Mouse (Mus musculus) liver (tissue): ENCODE measurements around the gene Adamts17.

ENCODE experiments used
- DNase-seq: peaks from one replicate; pipeline ENCODE4 v3.0.0-alpha.2; 2020; ENCODE audit warnings: mixed read lengths

Gene Adamts17

DNA sequence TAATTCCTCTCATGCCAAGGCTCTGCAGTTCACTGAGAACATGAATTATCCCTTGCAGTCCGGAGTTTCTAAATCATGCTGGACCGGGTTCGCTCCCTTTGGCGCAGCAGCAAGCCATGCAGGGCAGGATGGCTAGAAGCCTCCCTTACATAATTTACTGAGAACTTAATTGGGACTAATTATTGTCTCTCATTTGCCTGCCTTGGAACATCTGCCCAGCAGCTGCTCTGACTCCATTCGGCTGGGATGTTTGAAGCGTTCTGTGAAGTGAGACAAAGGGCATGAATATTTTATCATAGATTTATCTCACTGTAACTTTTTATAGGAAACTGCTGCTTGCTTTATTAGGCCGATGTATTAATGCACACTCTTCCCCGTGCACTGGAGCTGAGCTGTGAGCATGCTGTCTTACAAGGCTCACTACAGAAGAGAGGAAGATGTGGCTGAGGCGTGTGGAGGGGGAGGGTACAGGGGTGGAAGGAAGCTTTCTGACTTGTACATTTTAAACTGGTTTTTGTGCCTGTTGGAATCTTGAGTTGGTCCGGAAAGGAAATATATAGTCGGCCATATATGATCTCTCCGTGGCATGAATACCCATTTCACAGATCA, 271.1 kb downstream of the Adamts17 start:
- no peak for DNase-seq

DNA sequence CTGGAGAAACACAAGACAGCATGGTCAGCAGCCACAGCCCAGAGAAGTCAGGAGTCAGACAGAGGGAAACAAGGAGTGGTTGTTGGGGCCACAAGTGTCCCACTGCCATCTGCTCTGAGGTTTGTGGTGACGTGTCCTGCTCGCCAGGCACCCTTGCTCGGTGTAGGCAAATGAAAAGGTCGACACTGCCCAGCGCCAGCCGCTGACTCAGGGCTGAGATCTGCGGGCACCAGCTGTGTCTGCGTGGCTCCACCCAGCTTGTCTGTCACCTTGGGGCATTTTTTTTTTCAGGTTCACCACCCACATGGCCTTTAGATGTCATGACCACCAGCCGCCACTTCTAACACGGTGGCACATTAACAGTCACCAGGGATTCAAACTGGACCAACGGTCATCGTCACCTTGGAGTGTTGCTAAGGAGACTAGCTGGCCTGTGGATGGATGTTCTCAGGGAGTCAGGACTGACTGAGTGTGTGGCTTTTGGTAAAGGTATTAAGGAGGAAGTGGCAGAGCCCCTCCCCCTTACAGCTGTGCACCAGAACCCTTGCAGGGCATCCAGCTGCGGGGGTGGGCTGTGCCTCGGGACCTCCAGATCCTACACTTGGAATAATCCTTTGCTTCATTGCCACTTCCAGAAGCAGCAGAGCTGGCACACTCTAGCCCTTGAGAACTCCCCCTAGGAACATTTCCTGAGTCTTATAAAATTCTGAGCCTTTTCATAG, 273.1 kb downstream of the Adamts17 start:
- no peak for DNase-seq

DNA sequence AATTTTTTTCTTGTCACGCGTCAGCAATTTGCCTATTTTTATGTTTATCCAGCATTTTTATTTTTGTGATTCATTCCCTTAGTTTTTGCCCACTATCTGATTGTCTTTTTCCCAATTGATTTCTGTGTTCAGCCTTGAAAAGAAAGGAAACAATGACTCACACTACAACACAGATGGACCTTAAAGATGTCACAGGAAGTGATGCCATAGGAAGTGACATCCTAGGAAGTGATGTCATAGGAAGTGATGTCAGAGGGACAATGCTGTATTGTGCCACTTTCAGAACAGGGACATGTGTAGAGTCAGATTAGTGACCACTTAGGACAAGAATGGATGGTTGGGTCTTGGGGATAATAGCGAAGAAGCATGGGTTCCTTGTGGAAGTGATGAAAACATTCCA, 274.5 kb downstream of the Adamts17 start:
- no peak for DNase-seq

DNA sequence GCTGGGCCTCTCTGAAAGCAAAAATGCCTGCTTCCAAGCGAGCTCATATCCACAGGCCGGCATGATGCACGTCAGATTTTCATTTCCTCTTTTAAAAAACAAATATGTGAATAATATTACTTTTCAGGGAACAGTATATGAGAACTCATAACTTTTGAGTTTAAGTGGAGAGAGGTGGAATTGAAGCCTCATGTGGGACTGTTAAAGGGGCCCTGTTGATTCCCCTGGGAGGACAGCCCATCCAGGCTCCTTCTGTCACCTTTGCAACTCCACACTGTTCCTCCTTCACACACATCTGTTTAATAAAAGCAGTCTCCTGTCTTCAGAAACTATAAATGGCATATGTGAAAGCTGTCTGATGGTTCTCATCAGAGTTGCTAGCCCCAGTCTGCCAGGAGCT, 275.5 kb downstream of the Adamts17 start:
- no peak for DNase-seq

DNA sequence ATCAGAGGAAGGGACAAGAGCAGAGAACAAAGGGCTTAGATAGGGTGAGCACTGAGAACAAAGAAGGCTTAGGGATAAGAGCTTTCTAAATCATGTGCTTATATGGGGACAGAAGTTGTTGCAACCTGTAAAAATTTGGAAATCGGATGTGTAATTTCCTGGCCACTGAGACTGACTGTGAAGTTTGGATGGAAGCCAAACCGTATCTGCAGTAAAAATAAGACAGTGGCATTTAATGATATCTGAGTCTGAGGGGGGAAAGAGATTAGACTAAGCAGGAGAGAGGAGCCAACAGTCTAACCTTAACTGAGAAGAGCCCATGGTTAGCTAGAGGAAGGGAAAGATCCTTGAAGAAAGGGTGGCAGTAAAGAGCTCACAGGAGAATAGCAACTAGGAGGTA, 295.6 kb downstream of the Adamts17 start:
- no peak for DNase-seq

DNA sequence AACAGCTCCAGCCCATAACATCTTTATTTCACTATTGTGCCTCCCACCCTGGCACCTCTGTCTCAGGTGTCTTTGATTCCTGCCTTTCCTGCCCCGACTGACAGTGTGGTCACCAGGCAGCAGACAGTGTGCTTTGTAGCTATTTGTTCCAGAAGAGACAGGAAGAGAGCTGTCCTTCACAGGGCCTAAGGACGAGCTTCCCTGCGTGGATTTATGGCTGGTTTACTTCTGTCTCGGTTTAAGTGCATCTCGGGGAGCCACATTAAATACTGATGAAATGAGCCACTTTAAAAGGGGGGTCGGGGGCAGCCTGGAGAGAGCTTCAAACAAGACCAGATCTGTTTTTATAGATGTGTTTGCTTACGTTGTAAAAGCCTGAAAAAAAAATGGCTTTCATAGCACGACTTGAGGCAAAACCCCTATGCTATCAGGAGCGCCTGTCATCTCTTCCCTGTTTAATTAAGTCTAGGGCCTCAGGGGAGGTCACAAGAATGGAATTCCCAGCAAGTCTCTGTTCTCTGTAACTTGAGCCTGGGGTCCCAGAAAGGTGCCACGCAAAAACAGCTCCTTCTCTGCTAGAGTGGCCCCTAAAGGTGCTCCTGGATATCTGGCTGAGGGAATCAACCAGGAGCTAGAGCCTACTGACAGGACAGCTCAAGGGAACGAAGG, 302.9 kb downstream of the Adamts17 start:
- no peak for DNase-seq

DNA sequence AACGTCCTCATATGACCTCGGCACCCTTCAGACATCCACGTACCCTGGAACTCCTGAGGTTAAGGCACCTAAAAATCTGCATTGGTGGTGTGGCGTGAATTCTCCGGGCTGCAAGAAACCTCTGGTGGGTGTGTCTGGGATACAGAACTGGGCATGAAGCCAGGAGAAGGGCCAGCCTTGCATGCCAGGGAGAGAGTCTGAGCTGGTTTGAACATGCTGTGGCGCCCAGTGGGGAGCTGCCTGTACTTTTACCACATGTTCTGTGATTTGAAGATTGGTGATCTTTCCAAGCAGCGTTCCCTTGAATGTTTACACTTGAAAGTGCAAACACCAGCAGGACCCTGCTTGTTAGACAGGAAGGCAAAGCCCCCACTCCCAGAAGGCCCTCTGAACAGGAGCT, 306.2 kb downstream of the Adamts17 start:
- no peak for DNase-seq

DNA sequence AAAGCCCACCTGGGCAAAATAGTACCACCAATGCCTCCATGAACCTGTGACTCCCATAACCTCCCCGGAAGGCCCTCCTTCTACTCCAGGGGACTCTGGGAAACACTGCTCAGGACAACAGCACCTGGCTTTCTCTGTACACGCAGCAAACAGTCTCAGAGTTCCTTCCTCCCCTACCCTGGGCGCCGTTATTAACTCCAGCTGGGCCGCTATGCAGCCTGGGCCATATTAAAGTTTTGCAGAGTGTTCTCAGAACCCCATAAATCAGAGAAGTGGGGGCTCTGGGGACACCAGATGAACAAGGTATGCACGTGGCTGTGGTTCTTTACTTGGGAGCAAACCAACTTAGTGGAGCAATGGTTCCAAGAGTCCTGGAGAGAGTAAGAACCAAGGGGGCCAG, 306.6 kb downstream of the Adamts17 start:
- no peak for DNase-seq

DNA sequence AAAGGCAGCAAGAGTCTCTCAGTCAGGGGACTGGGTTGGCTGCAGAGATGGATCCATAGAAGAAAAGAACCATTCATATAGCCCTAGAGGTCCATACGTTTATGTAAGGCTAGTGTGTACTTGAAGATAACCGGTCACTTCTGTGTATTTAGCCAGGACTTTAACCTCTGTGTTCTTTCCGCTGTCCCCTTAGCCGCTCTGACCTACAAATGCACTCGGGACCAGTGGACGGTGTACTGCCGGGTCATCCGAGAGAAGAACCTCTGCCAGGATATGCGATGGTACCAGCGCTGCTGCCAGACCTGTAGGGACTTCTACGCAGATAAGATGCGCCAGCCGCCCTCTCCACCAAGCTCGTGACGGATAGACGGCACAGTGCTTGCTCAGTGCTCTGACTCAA, 310.2 kb downstream of the Adamts17 start:
- DNase-seq, result no peak

DNA sequence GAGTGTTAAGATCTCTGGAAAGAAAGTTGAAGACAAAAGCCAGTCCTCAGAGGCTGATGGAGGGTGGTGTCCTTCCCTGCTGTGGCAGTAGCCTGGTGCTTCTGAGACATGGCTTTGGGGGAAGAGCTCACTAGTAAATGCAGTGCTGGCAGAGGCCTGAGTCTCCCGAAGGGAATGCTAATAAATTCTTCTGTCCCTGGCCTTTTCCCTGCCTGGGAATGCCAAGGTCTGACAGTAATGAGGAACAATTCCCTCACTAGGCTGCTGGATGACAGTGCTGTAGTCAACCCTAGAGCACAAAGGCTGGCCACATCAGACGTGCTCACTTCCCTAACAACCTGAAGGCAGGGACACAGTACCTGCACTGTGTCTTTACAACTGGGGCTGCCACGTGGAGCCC, 313.1 kb downstream of the Adamts17 start:
- no peak for DNase-seq

DNA sequence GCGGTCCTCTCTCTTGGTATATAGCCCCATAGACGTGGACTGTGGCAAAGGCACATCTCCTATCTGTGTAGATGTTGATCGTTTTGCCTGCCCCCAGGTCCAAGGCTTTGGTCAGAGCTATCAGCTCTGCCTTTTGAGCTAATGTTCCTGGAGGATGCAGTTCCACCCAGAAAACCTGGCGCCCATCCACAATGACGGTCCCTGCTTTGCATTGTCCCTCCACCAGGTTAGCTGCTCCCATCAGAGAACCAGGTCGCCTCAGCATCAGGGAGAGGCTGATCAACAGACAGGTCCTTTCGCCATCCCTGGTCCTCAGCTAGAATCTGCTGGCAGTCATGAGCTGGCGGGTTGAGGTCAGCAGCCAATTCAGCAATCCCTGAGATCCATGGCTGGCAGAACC, 322.6 kb downstream of the Adamts17 start:
- no peak for DNase-seq

DNA sequence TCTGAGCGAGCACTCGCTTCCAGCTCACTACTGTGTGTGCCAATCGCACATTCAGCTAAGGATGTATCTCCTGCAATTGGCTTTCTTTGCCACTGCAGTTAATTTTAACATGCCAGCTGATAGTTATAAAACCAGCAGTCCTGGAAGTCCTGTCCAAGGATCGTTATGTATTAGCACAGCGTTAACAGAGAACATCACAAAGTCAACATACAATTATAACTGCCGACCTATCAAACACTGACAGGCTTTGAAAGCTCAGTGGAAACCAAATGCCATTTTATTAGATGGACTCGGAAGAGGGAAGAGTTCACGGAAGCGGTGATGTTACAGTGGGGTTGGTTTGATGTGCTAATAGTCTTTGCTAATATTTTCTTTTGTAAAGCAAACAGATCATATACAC, 328.8 kb downstream of the Adamts17 start:
- DNase-seq, result no peak

DNA sequence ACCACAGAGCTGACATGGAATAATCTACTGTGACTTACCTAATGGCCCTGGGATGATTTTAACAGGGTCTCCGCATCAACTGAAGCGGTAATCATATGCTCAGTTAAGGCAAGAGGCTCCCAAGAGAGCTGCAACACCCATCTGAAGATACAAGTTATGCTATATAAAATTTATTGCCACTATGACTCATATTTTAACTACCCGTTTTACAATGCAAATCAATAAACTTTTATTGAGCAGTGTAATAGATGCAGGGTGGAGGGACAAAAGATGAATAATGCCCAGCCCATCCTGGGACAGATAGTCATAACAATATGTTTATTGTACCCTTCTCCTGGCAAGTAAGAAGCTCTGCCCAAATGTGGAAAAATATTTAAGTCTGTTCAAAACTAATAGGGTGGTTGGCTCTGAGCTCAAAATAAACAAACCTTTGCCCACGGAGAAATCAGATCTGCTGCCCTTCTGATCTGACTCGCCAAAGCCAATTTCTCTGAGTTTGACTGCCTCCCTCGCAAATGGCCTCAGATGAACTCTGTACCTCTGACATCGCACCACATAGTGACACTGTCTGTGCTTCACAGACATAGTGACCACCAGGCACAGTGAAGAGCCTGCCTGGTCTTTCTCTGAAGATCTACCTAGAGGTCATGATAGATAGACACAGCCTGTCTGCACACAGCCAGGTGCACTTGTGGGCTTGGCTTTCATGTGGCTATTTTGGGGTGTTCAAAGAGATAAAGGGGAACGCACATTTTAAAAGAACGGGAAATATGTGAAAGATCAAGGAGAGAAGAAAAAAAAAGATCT, 329.4 kb downstream of the Adamts17 start:
- no peak for DNase-seq

DNA sequence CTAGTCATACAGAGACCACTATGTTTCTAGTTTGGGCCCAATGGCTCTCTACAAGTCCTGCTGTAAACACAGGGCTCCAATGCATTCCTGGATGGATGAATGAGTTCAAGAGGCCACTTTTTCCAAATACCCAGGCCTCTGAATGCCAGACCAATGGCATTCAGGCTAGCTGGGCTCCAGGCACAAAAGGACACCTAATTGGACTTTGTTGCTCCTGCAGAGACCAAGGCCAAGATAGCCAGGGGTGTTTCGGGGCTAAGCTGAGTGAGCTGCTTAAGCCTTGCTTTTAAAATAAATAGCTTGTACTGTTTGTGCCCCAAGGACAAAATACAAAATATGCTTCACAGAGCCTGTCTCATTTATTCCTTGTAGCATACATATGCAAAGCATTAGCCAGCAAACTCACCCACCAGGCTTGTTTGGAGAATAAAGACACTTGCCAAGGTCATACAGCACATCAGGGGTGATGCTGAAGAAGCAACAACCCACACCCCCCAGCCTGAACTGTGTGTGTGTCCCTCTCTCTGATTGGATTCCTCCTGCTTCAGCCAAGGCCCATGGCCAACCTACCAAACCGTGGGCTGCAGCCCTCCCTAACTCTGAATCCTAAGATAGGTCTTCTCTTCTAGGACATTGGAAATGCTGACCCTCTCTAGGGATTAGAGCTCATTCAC, 334.1 kb downstream of the Adamts17 start:
- DNase-seq, result no peak

DNA sequence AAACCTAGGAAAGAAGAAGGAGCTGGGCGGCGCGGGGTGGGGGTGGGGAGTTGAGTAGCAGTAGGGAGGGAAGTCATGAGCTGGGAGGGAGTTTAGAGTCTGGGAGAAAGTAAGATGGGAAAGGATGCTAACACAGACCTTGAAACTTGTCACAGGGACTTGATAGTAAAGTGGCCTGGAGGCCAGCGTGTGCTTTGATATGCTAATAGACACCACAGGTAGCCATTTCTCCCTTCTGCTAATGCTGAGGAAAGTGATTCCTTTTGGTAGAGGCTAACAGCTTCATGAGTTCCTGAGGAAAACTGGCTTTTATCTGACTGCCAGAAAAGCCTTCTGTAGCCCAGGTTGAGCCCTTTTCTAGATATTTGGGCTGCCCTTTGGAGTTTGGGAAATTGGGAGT, 344.3 kb downstream of the Adamts17 start:
- DNase-seq, result no peak

DNA sequence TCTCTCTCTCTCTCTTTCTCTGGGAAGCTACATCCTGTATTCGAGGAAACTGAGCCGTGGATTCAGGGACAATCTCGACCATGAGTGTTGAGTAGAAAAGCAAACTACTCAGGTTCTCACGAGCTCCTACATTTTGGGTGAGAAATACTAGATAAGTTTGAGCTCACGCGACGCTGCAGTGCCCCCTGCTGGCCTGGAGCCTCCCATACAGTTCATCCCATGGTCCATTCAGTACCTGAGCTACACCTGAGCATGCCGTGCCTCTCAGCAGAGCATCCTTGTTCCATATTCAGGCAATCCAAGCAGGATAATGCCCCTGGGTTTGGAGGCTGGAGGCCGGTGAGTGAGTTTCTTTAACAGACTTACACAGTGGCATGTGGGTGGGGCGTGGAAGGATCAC, 359.9 kb downstream of the Adamts17 start:
- DNase-seq, result peak; percentile 62
